Mouse (Mus musculus): ENCODE measurements around the gene Acads. TPM values are rescaled to one million over a fixed set of nuclear protein-coding genes. Genes with fewer than 3 reads are reported as not detected.
A peak's percentile ranks its signal among the peaks of the same experiment; 100 is the strongest.
"Not testable (repeated sequence)": the region's sequence is repeated elsewhere in the genome, so short reads cannot be mapped to it uniquely, and the experiment has no call there.

Acads gene
- total RNA-seq, 2 experiments from 2014 or later, result 7.9 to 8.7 TPM

DNA sequence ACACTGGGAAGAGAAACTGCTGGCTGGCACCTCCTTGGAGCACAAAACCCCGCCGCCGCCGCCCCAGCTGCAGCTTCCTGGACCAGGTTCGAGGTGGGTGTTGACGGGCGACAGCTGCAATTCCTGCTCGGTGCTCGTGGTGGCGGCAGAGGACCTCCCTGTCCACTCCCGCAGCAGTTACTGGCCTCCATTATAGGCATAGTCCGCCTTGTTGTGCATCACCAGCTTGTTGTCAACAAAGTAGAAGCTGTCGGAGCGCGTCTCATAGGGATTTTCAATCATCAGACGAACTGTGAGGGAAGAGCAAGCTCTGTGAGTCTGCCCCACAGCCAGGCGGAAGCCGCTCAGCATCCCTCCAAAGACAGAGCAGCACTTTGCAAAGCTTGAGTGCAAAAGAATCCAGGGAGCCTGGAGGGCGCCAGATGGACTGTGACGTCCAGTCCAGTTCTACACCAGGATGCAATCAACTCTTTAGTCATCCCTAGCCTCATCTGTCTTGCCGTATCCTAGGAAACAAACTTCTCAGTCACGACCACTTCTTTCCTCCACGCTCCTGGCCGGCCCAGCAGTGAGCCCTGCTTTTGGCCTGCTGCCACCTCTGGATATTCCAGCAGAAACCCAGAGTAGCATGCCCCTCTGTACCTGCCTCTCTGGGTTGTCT lies 6.2 kb upstream of the Acads start:
- DNase-seq (ENCODE audit: low spot score in 2 of 2), result peak; percentile 86 to 92

DNA sequence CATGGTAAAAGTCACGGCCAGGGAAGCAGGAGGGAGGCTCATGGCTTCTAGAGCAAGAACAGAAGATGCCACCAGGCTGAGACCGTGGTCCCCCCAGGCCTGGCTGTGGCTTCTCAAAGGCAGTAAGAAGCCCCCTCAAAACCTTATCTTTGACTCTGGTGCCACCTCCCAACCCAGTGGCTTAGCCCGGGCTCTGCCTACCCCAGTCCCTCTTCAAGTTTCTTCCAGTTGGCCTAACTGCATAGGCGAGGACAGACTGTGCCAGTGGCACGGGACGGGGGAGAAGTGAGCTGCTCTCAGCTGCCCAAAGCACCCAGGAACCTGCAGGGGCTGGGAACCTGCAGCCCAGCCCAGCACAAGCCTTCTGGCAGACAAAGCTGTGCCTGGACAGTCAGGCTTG lies 5.5 kb upstream of the Acads start:
- DNase-seq (ENCODE audit: low spot score in 2 of 2), result no peak

DNA sequence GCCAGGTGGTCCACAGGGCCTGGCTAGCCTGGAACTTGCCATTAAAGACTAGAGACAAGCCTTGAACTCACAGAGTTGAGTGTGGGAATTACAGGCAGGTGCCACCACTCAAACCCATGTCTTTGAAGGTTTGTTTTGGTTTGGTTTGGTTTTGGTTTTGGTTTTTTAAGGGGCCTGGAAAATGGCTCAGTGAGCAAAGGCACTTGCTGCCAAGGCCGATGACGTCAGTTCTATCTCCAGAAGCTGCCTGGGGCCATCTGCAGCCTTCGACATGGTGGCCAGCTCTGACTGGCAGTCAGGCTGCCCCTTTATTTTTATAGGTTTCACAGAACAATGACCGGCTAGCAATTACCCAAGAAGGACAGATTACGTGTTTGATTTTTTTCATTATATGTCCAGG lies 1.8 kb upstream of the Acads start:
- no peak for DNase-seq (ENCODE audit: low spot score in 2 of 2)

DNA sequence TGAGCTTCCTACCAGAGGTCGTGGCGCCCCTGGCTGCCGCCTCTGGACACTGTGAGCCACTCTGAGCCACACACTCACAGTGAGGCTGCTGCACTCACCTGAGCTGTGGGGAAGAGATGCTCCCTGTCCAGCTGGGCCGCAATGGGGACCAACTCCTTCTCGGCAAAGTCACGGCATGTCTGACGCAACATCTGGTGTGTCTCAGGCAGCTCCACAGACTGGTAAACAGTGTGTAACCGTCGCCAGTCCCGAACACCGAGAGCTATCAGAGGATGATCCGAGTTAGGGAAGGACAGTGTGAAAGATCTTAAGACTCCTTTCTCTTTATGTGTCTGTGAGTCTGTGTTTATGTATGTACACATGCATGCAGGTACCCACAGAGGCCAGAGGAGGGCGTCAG lies 1.7 kb downstream of the Acads start:
- DNase-seq (ENCODE audit: low spot score in 2 of 2), result no peak

DNA sequence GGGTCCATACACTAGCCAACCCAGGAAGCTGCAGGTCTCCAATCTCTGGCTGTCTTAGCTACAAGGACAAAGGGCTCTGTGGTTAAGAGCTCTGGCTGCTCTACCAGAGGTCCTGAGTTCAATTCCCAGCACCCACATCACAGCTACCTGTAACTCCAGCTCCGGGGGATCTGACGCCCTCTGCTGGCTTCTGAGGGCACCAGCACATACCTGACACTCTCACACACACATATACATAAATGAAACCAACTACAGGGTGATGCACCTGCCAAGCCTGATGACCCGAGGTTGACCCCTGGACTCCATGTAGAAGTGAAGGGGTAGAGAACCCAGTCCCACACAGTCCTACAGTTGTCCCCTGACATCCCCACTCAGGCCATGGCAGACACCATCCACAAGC lies 2.7 kb downstream of the Acads start:
- no peak for DNase-seq (ENCODE audit: low spot score in 2 of 2)

DNA sequence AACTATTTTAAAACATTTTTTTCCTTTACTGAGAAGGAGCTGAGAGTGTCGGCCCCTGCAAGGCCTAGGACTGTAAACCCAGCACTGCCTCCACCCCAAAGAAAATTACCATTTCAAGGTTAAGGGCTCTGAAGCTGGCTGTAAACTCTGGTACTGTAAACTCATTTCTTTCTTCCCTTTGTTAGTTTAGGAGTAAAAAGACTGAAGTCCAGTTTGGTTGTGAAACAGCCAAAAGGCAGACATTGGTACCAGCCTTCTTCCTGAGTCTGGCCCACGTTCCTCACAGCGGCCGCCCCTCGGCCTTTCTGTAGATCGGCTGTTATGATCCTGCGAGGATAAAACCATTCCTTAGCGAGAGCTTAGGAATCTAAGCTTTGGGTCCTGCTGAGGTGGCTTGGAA lies 4.6 kb downstream of the Acads start:
- no peak for DNase-seq (ENCODE audit: low spot score in 2 of 2)

DNA sequence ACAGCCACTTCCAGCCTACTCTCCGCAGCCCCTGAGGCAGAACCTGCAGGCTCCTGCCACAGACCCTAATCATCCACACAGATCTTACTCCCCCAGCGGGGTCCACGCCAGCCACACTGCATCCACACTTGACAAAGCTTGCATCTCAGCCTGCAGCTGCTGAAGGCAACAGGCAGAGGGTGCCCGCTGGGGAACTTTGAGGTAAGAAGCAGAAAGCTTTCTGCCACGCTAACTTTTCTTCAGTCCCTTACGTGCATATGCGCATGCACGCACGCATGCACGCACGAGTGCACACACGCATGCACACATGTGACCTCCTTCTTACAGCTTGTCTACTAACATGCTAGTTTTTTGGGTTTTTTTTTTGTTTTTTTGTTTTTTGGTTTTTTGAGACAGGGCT lies 5.9 kb downstream of the Acads start:
- DNase-seq (ENCODE audit: low spot score in 2 of 2), result no peak

DNA sequence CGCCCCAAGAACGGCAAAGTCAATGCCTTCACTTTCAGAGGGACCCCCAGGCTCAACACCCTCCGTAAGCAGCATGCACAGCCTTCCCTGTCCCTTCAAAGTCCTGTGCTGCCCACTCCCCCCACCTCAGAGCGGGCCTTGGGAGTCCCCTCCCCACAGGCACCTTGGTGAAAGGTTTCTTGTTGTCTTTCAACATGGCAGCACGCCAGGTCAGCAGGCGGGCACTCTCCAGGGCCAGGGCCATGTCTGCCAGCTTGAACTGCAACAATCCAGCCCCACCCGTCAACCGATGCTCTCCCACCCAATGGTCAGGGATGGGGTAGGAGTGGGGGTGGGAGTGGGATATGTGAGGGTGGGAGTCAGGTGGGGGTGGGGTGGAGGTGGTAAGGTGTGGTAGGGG lies 8.0 kb downstream of the Acads start:
- no peak for DNase-seq (ENCODE audit: low spot score in 2 of 2)

DNA sequence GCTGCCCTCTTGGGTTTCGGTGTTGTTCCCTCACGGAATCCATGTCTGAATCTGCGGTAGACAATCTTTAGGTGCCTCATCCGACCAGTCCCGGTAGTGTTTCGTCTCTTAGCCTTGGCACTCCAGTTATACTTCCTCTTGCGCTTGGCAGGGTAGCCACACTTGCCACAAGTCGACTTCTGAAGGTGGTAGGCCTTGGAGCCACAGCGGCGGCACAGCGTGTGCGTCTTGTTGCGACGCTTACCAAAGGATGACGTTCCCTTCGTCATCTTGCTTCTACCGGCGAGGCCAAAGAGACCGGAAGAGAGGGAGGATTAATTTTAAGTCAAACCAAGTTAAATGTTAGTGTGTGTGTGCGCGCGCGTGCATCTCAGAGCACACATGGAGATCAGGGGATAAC lies 15.9 kb downstream of the Acads start:
- DNase-seq (ENCODE audit: low spot score in 2 of 2), result not testable (repeated sequence)

DNA sequence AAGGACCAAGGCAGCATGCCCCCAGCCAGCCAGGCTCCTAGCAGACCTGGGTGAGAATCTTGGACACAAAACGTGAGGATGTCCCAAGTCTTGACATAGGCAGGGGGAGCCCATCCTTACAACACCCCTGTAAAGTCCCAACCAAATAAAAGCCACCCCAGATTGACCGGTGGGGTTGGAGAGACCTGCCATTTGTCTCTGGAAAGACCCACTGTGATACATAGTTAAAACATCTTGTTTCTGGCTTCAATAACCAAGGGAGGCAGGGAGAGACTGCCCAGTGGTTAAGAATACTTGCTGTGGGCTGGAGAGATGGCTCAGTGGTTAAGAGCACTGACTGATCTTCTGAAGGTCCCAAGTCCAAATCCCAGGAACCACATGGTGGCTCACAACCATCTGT lies 16.9 kb downstream of the Acads start:
- no peak for DNase-seq (ENCODE audit: low spot score in 2 of 2)

DNA sequence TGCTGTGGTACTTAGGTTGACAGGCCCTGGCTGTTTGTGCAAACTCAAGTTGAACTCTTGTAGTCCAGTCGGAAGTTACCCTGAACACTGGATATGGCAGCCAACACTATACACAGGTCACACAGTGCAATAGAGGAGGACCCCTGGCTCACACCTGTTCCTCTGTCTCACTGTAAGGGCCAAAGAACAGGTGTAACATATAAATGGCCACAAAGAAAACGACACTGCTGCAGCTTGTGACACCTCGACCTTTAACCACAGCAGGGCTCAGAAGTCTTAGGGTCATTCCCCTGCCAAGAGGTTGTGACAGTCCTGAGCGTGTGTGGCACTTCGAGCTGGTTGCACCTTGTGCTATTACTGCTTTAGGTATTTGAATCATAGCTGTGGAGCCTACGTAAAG lies 18.7 kb downstream of the Acads start:
- DNase-seq (ENCODE audit: low spot score in 2 of 2), result no peak

DNA sequence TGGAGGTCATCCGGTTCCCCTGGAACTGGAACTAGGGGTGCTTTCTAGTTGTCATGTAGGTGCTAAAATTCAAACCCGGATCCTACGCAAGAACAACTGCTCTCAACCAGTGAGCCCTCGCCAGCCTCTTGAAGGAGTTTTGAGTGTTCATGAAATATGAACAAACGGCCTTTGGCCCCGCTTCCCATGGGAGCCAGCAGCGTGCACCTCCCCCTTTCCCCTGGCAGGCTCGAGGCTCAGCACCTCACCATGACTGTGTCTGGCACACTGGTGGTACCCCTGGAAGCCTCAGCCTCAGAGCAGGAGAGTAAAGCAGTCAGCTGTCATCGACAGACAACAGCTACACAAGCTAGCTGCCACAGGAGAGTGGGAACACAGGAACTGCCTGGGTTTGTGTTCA lies 19.2 kb downstream of the Acads start:
- no peak for DNase-seq (ENCODE audit: low spot score in 2 of 2)

DNA sequence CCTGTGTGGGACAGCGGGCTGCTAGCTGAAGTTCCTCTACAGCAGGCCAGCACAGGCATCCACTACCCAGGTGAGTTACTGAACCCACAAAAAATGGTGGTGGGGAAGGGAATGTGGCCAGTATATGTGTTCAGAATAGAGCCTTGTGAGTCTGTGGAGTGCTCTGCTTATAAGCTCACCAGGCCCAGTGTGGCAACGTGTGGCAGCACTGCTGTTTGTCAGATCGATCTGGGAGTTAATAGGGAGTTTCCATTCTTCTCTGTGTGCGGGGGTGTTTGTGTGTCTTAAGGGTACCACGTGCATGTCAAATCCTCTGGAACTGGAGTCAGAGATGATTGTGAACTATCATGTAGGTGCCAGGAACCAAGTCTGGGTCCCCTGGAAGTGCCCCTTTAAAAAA lies 19.6 kb downstream of the Acads start:
- DNase-seq (ENCODE audit: low spot score in 2 of 2), result no peak

DNA sequence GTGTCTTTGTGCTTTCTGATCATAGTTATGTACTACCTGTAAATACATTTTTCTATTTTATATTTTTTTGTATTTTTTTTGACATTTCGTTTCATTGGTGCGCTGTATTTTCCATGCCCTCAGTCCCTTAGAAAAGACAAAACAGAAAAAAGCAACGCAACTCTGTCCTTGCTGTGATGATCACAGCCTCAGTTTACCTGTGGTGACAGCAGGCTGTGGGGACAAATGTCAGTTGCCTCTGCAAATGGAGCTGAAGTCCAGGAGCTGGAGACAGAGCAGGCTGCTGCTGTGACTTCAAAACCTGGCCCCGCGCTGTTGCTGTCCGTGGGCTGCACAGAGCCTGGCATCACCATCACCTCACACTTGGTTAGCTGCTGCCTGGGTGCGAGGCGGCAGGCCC lies 21.0 kb downstream of the Acads start, which contains the start of gene Gm10401:
Gene Gm10401 (minus strand): TSS at position 101 of the 400 bp plus-strand sequence.
- no peak for DNase-seq (ENCODE audit: low spot score in 2 of 2)

DNA sequence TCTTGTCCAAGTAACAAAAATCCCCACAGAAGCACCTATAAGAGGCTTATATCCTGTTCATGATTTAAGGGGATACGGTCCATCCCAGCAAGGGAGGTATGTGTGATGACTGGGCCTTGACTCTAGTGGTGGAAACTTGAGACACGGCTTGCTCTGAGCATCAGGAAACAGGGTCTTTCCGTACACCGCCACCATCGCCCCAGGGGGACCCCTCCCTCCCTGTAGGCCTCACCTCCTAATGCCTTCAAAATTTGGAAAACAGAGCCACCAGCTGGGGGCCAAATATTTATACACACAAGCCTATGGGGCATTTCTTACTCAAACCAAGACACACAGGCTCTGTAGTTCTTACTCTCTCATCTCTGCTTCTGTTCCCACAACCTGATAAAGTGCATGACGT lies 27.4 kb downstream of the Acads start:
- DNase-seq (ENCODE audit: low spot score in 2 of 2), result no peak

DNA sequence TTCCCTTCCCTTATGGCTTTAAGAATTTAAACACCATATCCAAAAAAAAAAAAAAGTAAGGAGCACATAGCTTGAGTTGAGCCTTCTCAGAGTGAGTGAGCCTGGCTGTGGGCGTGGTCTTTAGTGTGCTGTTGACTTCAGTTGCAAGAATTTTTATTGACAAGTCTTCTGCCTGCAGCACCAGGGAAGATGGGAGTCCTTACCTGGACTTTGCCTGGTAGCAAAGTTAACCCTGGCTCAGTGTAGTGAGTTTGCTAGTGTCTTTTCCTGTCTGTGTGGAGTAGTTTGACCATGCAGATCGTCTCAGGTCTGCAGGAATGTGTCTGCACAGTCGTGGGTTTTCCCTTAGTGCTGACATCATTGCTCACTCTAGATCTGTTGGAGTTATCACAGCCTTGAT lies 28.1 kb downstream of the Acads start:
- no peak for DNase-seq (ENCODE audit: low spot score in 2 of 2)

DNA sequence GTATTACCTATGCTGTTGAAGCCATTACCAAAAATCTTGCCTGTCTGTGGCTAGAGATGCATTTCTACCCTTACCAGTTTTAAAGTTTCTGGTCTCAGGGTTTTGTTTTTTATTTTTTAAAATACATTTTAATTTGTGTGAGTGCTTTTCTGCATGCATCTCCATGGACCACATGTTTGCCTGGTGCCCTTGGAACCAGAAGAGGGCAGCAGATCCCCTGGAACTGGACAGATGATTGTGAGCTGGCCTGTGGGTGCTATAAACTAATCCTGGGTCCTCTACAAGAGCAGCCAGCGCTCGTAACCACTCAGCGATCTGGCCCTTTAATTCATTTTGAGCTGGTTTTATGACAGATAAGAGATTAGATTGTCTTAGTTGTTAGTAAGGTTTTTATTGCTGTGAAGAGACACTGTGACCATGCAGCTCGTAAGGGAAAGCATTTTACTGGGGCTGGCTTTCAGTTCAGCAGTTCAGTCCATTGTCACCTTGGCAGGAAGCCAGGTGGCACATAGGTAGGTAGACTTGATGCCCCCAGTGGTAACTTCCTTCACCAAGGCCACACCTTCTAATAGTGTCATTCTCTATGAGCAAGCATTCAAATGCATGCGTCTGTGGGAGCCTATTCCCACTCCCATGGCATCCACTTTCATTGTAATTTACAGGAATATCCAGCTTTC lies 29.4 kb downstream of the Acads start:
- no peak for DNase-seq (ENCODE audit: low spot score in 2 of 2)

DNA sequence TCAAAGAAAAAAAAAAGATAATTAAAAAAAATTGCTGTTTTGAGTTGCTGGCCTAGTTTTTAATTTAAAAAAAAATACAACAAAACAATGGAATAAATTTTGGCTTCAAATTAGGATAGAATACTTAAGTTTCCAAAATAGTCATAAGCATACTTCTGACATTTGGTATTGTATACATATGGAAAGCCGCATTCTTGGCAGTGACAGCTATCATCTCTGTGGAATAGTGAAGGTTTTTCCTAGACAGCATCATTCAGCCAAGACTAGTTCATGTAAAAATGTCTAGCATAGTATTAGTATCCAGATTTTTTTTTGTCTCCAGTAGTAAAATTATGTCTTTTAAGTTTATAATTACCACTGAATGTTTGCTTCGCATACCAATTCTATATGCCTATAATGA lies 33.5 kb downstream of the Acads start:
- DNase-seq (ENCODE audit: low spot score in 2 of 2), result no peak

DNA sequence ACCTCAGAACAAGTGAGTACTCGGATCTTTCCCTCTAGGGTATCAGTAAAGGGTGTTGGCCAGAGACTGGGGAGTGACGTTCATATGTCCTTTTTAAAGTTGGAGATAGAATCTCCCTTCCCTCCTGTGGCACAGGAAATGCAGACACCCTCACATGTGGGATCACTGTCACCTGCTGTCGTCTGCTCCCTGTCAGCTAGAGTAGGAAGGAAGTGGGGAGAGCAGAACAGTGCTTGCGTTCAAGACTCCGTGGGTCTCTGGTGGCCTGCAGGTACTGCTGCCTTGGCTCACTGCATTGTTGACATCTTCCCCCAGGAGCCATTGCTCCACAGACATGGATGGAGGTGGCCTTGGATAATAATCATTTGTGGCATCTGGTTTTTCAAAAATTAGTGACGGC lies 35.7 kb downstream of the Acads start:
- DNase-seq (ENCODE audit: low spot score in 2 of 2), result no peak

DNA sequence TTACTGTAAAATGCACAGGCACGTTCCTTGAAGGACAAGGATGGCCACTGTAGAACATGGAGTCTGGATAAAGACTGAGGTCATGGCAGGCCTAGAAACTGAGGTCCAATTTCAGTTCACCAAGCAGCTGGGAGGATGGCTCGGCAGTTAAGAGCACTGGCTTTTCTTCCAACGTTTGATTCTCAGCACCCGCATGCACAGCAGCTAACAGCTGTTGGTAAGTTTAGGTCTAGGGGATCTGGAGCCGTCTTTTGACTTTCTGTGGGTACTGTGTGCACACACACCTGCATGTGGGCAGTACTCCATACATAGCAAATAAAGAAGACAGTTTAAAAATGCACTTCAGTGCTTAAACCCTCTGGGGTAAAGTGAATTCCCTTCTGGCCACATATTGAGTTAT lies 37.5 kb downstream of the Acads start:
- DNase-seq (ENCODE audit: low spot score in 2 of 2), result no peak

DNA sequence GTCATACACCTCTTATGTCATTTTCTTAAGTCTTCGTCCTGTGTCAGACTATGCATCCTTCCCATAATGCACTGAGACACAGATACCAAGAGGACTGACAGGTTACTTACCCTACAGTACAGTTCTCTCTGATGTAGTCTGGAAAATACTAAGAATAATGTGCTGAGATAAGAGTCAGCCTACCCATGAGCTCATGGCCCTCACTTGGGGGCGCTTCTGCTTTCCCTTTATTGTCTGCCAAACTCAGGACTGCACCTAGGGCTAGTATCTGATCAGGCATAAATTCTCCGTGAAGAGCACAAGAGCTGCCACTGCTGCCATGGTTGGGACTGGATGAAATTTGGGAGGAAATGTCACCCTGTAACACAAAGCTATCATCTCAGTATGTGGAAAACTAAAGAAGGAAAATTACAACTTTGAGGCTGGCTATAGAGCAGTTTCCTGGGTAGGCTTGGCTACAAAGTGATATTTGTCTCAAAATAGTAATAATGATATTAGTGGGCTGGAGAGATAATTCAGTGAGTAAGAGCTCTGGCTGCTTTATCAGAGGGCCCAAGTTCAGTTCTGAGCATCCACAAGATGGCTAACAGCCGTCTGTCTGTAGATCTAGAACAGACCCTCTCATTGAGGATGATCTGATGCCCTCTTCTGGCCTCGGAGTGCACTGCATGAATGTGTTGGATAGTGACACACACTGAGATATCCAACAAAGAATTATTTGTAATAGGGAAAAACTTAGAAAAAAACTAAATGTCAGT lies 42.8 kb downstream of the Acads start:
- peak; percentile 49 to 66 for DNase-seq (ENCODE audit: low spot score in 2 of 2)

DNA sequence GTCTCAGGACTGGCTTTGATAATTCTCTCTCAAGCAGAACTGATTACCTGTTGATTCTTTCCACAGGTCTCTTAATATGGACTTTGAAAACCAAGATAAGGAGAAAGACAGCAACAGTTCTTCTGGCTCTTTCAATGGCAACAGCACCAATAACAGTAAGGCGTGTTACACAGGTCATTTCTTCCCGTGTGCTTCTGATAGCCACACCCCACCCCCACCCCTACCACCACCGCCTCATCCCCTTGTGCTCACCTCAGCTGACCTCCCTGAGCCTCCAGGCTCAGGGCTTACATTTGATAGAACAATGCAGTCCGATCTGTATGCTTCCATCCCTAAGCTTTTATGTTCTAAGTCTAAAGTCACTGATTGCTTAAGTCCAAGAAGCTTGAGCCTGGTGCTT lies 44.4 kb downstream of the Acads start:
- no peak for DNase-seq (ENCODE audit: low spot score in 2 of 2)

Measured in left cerebral cortex, adult 18-20 months (tissue).